Mouse (Mus musculus): ENCODE measurements around the gene Ddi2. TPM values are rescaled to one million over a fixed set of nuclear protein-coding genes. Genes with fewer than 3 reads are reported as not detected.

Ddi2 gene
- polyA plus RNA-seq, 2 experiments, result 9.2 to 9.5 TPM

GRCm38 (mm10) chr4:141681767-141682166 lies 41.5 kb downstream of the Ddi2 start:
- no peaks in the 10 kb centered on the region for H3K27me3 ChIP-seq (ENCODE audit: control insufficient read depth, insufficient read depth, low read length)
- H3K4me1 ChIP-seq (replicated peaks; ENCODE audit: control insufficient read depth in 2 of 2, insufficient read depth in 2 of 2, low read length in 1 of 2), result no peaks in the 10 kb centered on the region
- 74% methylated on average over 7 of the region's 7 CpGs for WGBS (ENCODE audit: insufficient replicate concordance)
- H3K4me2 ChIP-seq (ENCODE audit: low read depth), result no peak overlapping the region
- ATAC-seq (ENCODE audit: insufficient read depth), result no peak
- no peak overlapping the region for H3K4me3 ChIP-seq (ENCODE audit: insufficient read depth in 1 of 2, low read depth in 2 of 2, low read length in 2 of 2)
- DNase-seq (ENCODE audit: low read depth in 3 of 3, low spot score in 3 of 3), result no peak
- H3K9ac ChIP-seq (replicated peaks), result no peak overlapping the region
- H3K27ac ChIP-seq, result no peak overlapping the region
- peaks cover 37% of the 10 kb centered on the region for H3K36me3 ChIP-seq (replicated peaks; ENCODE audit: control insufficient read depth, insufficient read depth, low read depth)
- H3K9me3 ChIP-seq (ENCODE audit: control insufficient read depth, low read length), result no peaks in the 10 kb centered on the region
- TF ChIP-seq CTCF (IDR thresholded peaks at IDR 0.05; ENCODE audit: low read depth) (no peak), EP300 (IDR thresholded peaks at IDR 0.05; ENCODE audit: low read depth) (no peak)

DNA sequence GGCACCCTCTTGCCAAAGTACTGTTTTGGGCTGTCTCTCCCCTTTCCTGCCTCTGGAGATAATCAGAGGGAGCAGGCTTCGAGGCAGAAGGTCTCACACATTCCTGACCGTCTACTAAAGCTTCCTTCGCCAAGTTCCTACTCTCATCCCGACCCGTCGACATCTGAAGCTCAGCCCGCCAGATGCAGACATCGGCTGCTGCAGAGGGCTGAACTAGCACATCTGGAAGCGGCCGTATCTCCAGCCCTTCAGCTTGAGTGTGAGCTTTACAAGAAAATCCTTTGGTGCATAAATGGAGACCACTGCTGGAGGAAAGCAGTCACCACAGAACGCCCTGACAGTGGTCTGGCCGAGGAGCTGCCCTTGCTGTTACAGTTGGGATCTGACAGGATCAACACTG lies 42.3 kb downstream of the Ddi2 start:
- Histone ChIP-seq H3K36me3 (replicated peaks; ENCODE audit: control insufficient read depth, insufficient read depth, low read depth) (peaks cover 29% of the 10 kb centered on the region), H3K4me1 (replicated peaks; ENCODE audit: control insufficient read depth in 2 of 2, insufficient read depth in 2 of 2, low read length in 1 of 2) (no peaks in the 10 kb centered on the region; a peak in 1 of 4 replicates), H3K27me3 (ENCODE audit: control insufficient read depth, insufficient read depth, low read length) (no peaks in the 10 kb centered on the region), H3K4me2 (ENCODE audit: low read depth) (no peak overlapping the region), H3K4me3 (ENCODE audit: insufficient read depth in 1 of 2, low read depth in 2 of 2, low read length in 2 of 2) (no peak overlapping the region), H3K9me3 (ENCODE audit: control insufficient read depth, low read length) (no peaks in the 10 kb centered on the region), H3K27ac (no peak overlapping the region), H3K9ac (replicated peaks) (no peak overlapping the region)
- TF ChIP-seq EP300 (IDR thresholded peaks at IDR 0.05; ENCODE audit: low read depth) (no peak), CTCF (IDR thresholded peaks at IDR 0.05; ENCODE audit: low read depth) (no peak)
- no peak for ATAC-seq (ENCODE audit: insufficient read depth)
- WGBS (ENCODE audit: insufficient replicate concordance), result 76% methylated on average over 12 of the region's 12 CpGs
- no peak for DNase-seq (ENCODE audit: low read depth in 3 of 3, low spot score in 3 of 3)

- DNase-seq (ENCODE audit: low read depth in 3 of 3, low spot score in 3 of 3) (no peak), ATAC-seq (ENCODE audit: insufficient read depth) (no peak)
- WGBS (ENCODE audit: insufficient replicate concordance), result 80% methylated on average over 2 of the region's 2 CpGs
- Histone ChIP-seq H3K27me3 (ENCODE audit: control insufficient read depth, insufficient read depth, low read length) (no peaks in the 10 kb centered on the region), H3K4me1 (replicated peaks; ENCODE audit: control insufficient read depth in 2 of 2, insufficient read depth in 2 of 2, low read length in 1 of 2) (no peaks in the 10 kb centered on the region; a peak in 1 of 4 replicates), H3K36me3 (replicated peaks; ENCODE audit: control insufficient read depth, insufficient read depth, low read depth) (peaks cover 10% of the 10 kb centered on the region), H3K9ac (replicated peaks) (no peak overlapping the region), H3K4me3 (ENCODE audit: insufficient read depth in 1 of 2, low read depth in 2 of 2, low read length in 2 of 2) (no peak overlapping the region), H3K27ac (no peak overlapping the region), H3K9me3 (ENCODE audit: control insufficient read depth, low read length) (no peaks in the 10 kb centered on the region), H3K4me2 (ENCODE audit: low read depth) (no peak overlapping the region)
- no peak for TF ChIP-seq EP300 (IDR thresholded peaks at IDR 0.05; ENCODE audit: low read depth)
- no peak for TF ChIP-seq CTCF (IDR thresholded peaks at IDR 0.05; ENCODE audit: low read depth)
Observed at GRCm38 (mm10) chr4:141679016-141679415, 44.2 kb downstream of the Ddi2 start.

DNA sequence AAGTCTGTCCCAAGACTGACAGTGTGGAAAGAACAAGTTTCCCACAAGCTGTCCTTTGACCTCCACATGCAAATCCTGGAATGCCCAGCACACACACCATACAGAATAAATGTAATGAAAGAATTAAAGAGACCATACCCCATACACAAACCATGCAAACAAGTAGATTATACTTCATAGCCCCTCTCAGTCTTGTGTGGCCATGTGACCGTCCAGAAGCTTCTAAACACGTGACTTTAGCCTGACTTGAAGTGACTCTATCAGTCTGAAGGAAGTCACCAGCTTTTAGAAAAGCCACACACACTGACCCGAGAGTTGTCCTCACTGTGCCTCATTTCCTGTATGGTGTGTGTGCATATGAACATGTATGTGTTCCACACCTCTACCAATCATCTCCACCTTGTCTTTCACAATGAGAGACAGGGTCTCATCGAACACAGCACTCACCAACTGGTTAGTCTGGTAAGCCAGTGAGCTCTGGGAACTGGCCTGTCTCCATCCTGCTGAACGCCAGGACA lies 46.7 kb downstream of the Ddi2 start:
- TF ChIP-seq EP300 (IDR thresholded peaks at IDR 0.05; ENCODE audit: low read depth), result no peak
- no peak for TF ChIP-seq CTCF (IDR thresholded peaks at IDR 0.05; ENCODE audit: low read depth)
- Histone ChIP-seq H3K4me2 (ENCODE audit: low read depth) (no peak overlapping the region), H3K9ac (replicated peaks) (no peak overlapping the region), H3K9me3 (ENCODE audit: control insufficient read depth, low read length) (no peaks in the 10 kb centered on the region), H3K27me3 (ENCODE audit: control insufficient read depth, insufficient read depth, low read length) (no peaks in the 10 kb centered on the region), H3K4me1 (replicated peaks; ENCODE audit: control insufficient read depth in 2 of 2, insufficient read depth in 2 of 2, low read length in 1 of 2) (no peaks in the 10 kb centered on the region; a peak in 1 of 4 replicates), H3K4me3 (ENCODE audit: insufficient read depth in 1 of 2, low read depth in 2 of 2, low read length in 2 of 2) (no peak overlapping the region), H3K27ac (no peak overlapping the region), H3K36me3 (replicated peaks; ENCODE audit: control insufficient read depth, insufficient read depth, low read depth) (no peaks in the 10 kb centered on the region)
- peak; percentile 18; the same call in 1 of the 2 replicates for ATAC-seq (ENCODE audit: insufficient read depth)
- WGBS (ENCODE audit: insufficient replicate concordance), result 56% methylated on average over 5 of the region's 5 CpGs
- no peak for DNase-seq (ENCODE audit: low read depth in 3 of 3, low spot score in 3 of 3)

- Histone ChIP-seq H3K27me3 (ENCODE audit: control insufficient read depth, insufficient read depth, low read length) (no peaks in the 10 kb centered on the region), H3K9me3 (ENCODE audit: control insufficient read depth, low read length) (no peaks in the 10 kb centered on the region), H3K4me1 (replicated peaks; ENCODE audit: control insufficient read depth in 2 of 2, insufficient read depth in 2 of 2, low read length in 1 of 2) (no peaks in the 10 kb centered on the region; a peak in 1 of 4 replicates), H3K27ac (no peak overlapping the region), H3K4me2 (ENCODE audit: low read depth) (no peak overlapping the region), H3K4me3 (ENCODE audit: insufficient read depth in 1 of 2, low read depth in 2 of 2, low read length in 2 of 2) (no peak overlapping the region), H3K9ac (replicated peaks) (no peak overlapping the region), H3K36me3 (replicated peaks; ENCODE audit: control insufficient read depth, insufficient read depth, low read depth) (no peaks in the 10 kb centered on the region)
- WGBS (ENCODE audit: insufficient replicate concordance), result 52% methylated on average over 13 of the region's 13 CpGs
- ATAC-seq (ENCODE audit: insufficient read depth) (no peak), DNase-seq (ENCODE audit: low read depth in 3 of 3, low spot score in 3 of 3) (no peak)
- TF ChIP-seq CTCF (IDR thresholded peaks at IDR 0.05; ENCODE audit: low read depth), result no peak
- no peak for TF ChIP-seq EP300 (IDR thresholded peaks at IDR 0.05; ENCODE audit: low read depth)
Observed at GRCm38 (mm10) chr4:141672325-141672724, 50.9 kb downstream of the Ddi2 start.
